Mouse (Mus musculus): ENCODE data around the gene Cenpp. TPM values are rescaled to one million over a fixed set of nuclear protein-coding genes. Genes with fewer than 3 reads are reported as not detected.

The Cenpp gene
- polyA plus RNA-seq, 1 experiment from 2014 or later: 27.7 TPM

DNA sequence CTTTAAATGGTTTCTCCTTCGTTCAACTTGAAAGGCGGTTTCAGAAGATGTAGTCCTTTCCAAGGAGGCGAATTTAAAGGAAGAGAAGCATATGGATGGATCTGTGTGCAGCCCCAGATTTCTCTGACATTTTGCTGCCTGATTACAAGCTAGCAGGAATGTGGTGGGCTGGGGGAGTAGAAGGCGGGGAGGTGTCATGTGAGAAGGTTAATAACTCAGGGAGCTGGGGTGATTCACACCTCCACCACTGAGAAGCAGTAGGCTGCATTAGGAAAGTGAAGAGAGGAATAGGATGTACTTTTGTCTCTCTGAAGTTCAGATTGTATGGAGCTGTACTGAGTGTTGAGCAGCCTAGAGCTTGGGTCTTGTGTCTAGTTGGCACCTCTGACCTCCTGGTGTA, 230.6 kb downstream of the Cenpp start:
- Histone ChIP-seq H3K27ac (peak overlapping the region; percentile 95), H3K27me3 (ENCODE audit: insufficient read depth, poor library complexity, severe bottlenecking) (peaks cover 5% of the 10 kb centered on the region; the same call in 1 of the 2 replicates), H3K36me3 (no peaks in the 10 kb centered on the region), H3K9me3 (no peaks in the 10 kb centered on the region), H3K4me3 (peak overlapping the region; percentile 91), H3K4me1 (peaks cover 27% of the 10 kb centered on the region)
- WGBS: 22% methylated on average over 4 of the region's 4 CpGs
- no peak for DNase-seq (ENCODE audit: low spot score)

DNA sequence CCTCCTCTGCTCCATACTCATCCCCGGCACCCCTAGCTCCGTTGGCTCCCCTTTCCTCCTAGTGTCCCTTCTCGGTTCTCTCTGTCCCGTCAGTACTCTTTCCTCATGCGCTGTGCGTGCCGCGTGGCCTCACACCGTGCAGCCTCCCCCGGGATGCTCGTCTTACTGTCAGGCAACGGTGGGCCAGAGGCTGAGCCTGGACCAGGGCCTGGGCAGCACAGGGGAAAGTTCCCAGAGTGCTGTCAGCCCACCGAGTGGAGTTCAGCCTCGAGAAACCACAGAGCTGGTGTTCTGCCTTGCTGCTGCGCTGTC, 231.0 kb downstream of the Cenpp start:
- peak overlapping the region; percentile 95 for H3K27ac ChIP-seq
- H3K9me3 ChIP-seq: no peaks in the 10 kb centered on the region
- no peak for DNase-seq (ENCODE audit: low spot score)
- H3K36me3 ChIP-seq: no peaks in the 10 kb centered on the region
- peaks cover 5% of the 10 kb centered on the region; the same call in 1 of the 2 replicates for H3K27me3 ChIP-seq (ENCODE audit: insufficient read depth, poor library complexity, severe bottlenecking)
- H3K4me1 ChIP-seq: peaks cover 24% of the 10 kb centered on the region
- peak overlapping the region; percentile 91 for H3K4me3 ChIP-seq
- WGBS: 1% methylated on average over 15 of the region's 15 CpGs

DNA sequence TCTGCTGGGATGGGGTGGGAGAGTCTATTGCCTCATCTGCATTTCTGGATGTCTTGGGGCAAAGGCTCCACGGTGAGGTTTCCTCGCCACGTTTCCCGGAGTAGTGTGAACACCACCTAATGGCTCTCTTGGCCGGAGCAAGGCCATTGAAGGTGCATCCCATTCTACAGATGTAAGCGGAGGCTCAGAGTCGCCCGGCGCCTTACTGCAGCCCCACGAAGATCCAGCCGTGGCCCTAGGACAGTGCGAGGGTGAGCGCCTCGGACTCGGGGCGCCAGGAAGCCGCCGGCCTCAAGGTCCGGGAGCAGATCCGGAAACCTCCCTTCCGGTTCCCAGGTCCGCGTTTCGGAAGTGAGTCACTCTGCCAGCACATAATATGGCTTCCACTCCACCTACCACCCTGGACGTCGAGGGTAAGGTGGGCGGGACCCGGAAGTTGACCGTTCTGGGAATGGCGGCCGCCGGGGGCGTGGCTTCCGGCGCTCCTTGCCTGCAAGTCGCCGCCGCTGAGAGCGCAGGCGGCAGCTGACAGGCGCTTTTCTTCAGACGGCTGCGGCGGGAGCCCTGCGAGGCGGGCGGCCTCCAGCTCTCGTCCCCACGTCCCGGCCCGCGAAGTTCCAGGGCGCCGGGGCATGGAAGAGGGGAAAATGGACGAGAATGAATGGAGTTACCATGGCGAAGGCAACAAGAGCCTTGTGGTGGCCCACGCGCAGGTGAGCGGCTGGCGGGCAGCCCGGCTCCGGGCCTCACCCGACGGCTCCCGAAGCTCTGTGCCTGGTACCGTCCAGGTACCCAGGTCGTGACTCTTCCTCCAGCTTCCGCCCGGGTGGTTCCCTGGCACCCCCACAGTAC, 231.6 kb downstream of the Cenpp start, which contains the start of gene Ippk:
Gene Ippk (plus strand): TSS at position 496 of the 852 bp plus-strand sequence.
- peak within 1 kb of the TSS; percentile 95 for H3K27ac ChIP-seq
- H3K9me3 ChIP-seq: no peaks in the 10 kb centered on the region
- DNase-seq (ENCODE audit: low spot score): peak; percentile 99
- H3K27me3 ChIP-seq (ENCODE audit: insufficient read depth, poor library complexity, severe bottlenecking): peaks cover 5% of the 10 kb centered on the region; the same call in 1 of the 2 replicates
- H3K4me3 ChIP-seq: peak within 1 kb of the TSS; percentile 91
- H3K4me1 ChIP-seq: peaks cover 22% of the 10 kb centered on the region
- no peaks in the 10 kb centered on the region for H3K36me3 ChIP-seq
- WGBS: under 1% methylated on average over 69 of the region's 69 CpGs

Other genes with a start within 250 kb of the Cenpp start
- gene Ippk, start 231.5 kb downstream of the Cenpp start, polyA plus RNA-seq (2016; fragmentation: Nextera tagmentation; extraction: Ambion mirVana): 15.8 and 18.5 TPM in 2 replicates
- gene Tes3-ps, start 159.5 kb downstream of the Cenpp start, polyA plus RNA-seq (2016; fragmentation: Nextera tagmentation; extraction: Ambion mirVana): 0.68 and 0.90 TPM in 2 replicates
- 0.63 and 0.84 TPM in 2 replicates for gene Ecm2, start 148.0 kb downstream of the Cenpp start, polyA plus RNA-seq (2016; fragmentation: Nextera tagmentation; extraction: Ambion mirVana)
- 0.21 TPM in 2 replicates for gene Aspn, start 108.3 kb downstream of the Cenpp start, polyA plus RNA-seq (2016; fragmentation: Nextera tagmentation; extraction: Ambion mirVana)
- 0.65 and 1.0 TPM in 2 replicates for gene Omd, start 70.3 kb downstream of the Cenpp start, polyA plus RNA-seq (2016; fragmentation: Nextera tagmentation; extraction: Ambion mirVana)
- gene Ogn, start 44.7 kb downstream of the Cenpp start, polyA plus RNA-seq (2016; fragmentation: Nextera tagmentation; extraction: Ambion mirVana): 1.3 and 2.1 TPM in 2 replicates
- gene Nol8, start 293 bp upstream of the Cenpp start, polyA plus RNA-seq (2016; fragmentation: Nextera tagmentation; extraction: Ambion mirVana): 15.7 and 16.9 TPM in 2 replicates
- gene Iars, start 29.3 kb upstream of the Cenpp start, polyA plus RNA-seq (2016; fragmentation: Nextera tagmentation; extraction: Ambion mirVana): 83.5 and 89.3 TPM in 2 replicates
- gene Gm30302, start 146.2 kb upstream of the Cenpp start, polyA plus RNA-seq (2016; fragmentation: Nextera tagmentation; extraction: Ambion mirVana): 0.10 TPM in 2 replicates